11 mouse cellular contexts compared by ENCODE assay signal in the genomic region with DNA sequence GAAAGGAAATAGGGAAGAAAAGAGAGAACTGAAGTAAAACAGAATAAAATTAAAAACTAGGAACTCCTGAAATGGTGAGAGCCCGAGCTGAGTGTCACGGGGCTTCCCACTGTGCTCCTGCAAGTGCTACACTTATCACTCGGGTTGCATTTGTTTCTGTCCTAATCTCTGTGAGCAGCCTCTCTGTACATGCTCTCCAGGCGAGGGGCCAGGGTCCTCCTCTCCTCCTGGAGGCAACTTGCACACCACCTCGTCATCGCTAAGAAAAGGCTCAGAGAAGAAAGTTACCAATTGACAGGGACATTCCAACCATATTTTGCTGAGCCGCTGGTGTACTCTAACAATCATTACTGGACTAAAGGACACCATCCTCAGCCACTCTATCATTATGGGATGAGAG. TPM values are rescaled to one million over a fixed set of nuclear protein-coding genes. Genes with fewer than 3 reads are reported as not detected.
DNase-seq lines count a peak whose midpoint lies in the region; ATAC-seq and TF ChIP-seq lines count a peak whose summit lies in the region.
"Had no signal": no experiment of that assay in that cellular context is flagged by ENCODE, and none has a peak within 500 bp of the region (broad histone marks: within the 10 kb centered on the region; RNA-seq: fewer than 3 reads in every experiment).

No protein-coding gene starts in this region.

- WGBS in kidney, adult 2 months, result 34% methylated on average over 7 of the region's 7 CpGs
- WGBS in kidney, embryonic 14.5 days, result 76% methylated on average over 7 of the region's 7 CpGs
- WGBS in kidney, embryonic 15.5 days, result 66% methylated on average over 7 of the region's 7 CpGs
- WGBS in liver, embryonic 13.5 days (ENCODE audit: insufficient replicate concordance), result 29% methylated on average over 7 of the region's 7 CpGs

- no peak overlapping the region for H3K9ac ChIP-seq in kidney, embryonic 14.5 days (ENCODE audit: low read depth, low read length)
- H3K9ac ChIP-seq in kidney, embryonic 15.5 days, result no peak overlapping the region
- no peak overlapping the region for H3K9ac ChIP-seq in liver, embryonic 13.5 days

- no peaks in the 10 kb centered on the region; the same call in 1 of the 2 replicates for H3K36me3 ChIP-seq in kidney, adult 2 months (ENCODE audit: control insufficient read depth, insufficient read depth, low read length)
- no peaks in the 10 kb centered on the region for H3K36me3 ChIP-seq in kidney, embryonic 14.5 days (ENCODE audit: control insufficient read depth, insufficient read depth, low read length)
- no peaks in the 10 kb centered on the region for H3K36me3 ChIP-seq in kidney, embryonic 15.5 days
- no peaks in the 10 kb centered on the region for H3K36me3 ChIP-seq in liver, embryonic 13.5 days

- peak; percentile 78 for DNase-seq in kidney, adult 2 months
- peak; percentile 45 for DNase-seq in liver, embryonic 13.5 days
- DNase-seq in cerebellum, adult 8-10 months, result no peak
- no peak for DNase-seq in right cerebral cortex, postnatal 36 days (ENCODE audit: low spot score in 2 of 2)
- DNase-seq in cerebellum, adult 11 months, result no peak
- DNase-seq: lung, postnatal 36 days; midbrain, embryonic 14.5 days had no signal

- peak overlapping the region; percentile 94 for H3K27ac ChIP-seq in kidney, adult 2 months (ENCODE audit: insufficient read depth, low read depth, low read length)
- no peak overlapping the region for H3K27ac ChIP-seq in kidney, embryonic 14.5 days (ENCODE audit: low read depth, low read length)
- H3K27ac ChIP-seq in kidney, embryonic 15.5 days, result no peak overlapping the region
- peak overlapping the region; percentile 68 for H3K27ac ChIP-seq in liver, embryonic 13.5 days
- H3K27ac ChIP-seq: left cerebral cortex, adult 2 months had no signal

- peaks cover 15% of the 10 kb centered on the region for H3K4me1 ChIP-seq in kidney, adult 2 months (ENCODE audit: control insufficient read depth, insufficient read depth, low read length)
- no peaks in the 10 kb centered on the region for H3K4me1 ChIP-seq in kidney, embryonic 14.5 days (ENCODE audit: control insufficient read depth, insufficient read depth, low read length)
- no peaks in the 10 kb centered on the region for H3K4me1 ChIP-seq in kidney, embryonic 15.5 days
- H3K4me1 ChIP-seq in liver, embryonic 13.5 days (replicated peaks), result peaks cover 41% of the 10 kb centered on the region

- no peak overlapping the region for H3K4me3 ChIP-seq in kidney, adult 2 months (ENCODE audit: insufficient read depth, low read depth, low read length)
- H3K4me3 ChIP-seq in kidney, embryonic 14.5 days (ENCODE audit: low read length), result no peak overlapping the region
- no peak overlapping the region for H3K4me3 ChIP-seq in kidney, embryonic 15.5 days (replicated peaks)
- H3K4me3 ChIP-seq in liver, embryonic 13.5 days (replicated peaks), result 0 out of 2 replicates have a peak overlapping the region, but pooled peaks have one; percentile 8
- H3K4me3 ChIP-seq: left cerebral cortex, adult 2 months had no signal

- H3K9me3 ChIP-seq in kidney, embryonic 14.5 days (ENCODE audit: control insufficient read depth, low read length), result no peaks in the 10 kb centered on the region
- H3K9me3 ChIP-seq in kidney, embryonic 15.5 days (replicated peaks), result no peaks in the 10 kb centered on the region
- no peaks in the 10 kb centered on the region for H3K9me3 ChIP-seq in liver, embryonic 13.5 days (replicated peaks)

- no peak overlapping the region for H3K4me2 ChIP-seq in kidney, embryonic 14.5 days (replicated peaks; ENCODE audit: low read depth, low read length)
- H3K4me2 ChIP-seq in kidney, embryonic 15.5 days, result no peak overlapping the region
- peak overlapping the region; percentile 59 for H3K4me2 ChIP-seq in liver, embryonic 13.5 days

- no peak for TF ChIP-seq POLR2A in kidney, adult 2 months (IDR thresholded peaks at IDR 0.05; ENCODE audit: low read depth, low read length)

- no peak for TF ChIP-seq CTCF in kidney, adult 2 months (conservative IDR thresholded peaks at IDR 0.05; ENCODE audit: insufficient read depth, insufficient read length, low read depth, low read length)

- no peaks in the 10 kb centered on the region for H3K27me3 ChIP-seq in kidney, adult 2 months (replicated peaks; ENCODE audit: control insufficient read depth, insufficient read depth, low read length)
- no peaks in the 10 kb centered on the region; the same call in 1 of the 2 replicates for H3K27me3 ChIP-seq in kidney, embryonic 14.5 days (ENCODE audit: control insufficient read depth, insufficient read depth, low read length)
- peaks cover 4% of the 10 kb centered on the region; the same call in 1 of the 2 replicates for H3K27me3 ChIP-seq in kidney, embryonic 15.5 days
- H3K27me3 ChIP-seq in liver, embryonic 13.5 days, result no peaks in the 10 kb centered on the region

- no peak for ATAC-seq in kidney, embryonic 14.5 days (ENCODE audit: low FRiP score, low TSS enrichment)
- peak; percentile 62 for ATAC-seq in kidney, embryonic 15.5 days (replicated peaks; ENCODE audit: low FRiP score)
- peak; percentile 98 for ATAC-seq in liver, embryonic 13.5 days (ENCODE audit: low read depth)
- ATAC-seq: intestine, embryonic 16.5 days had no signal

RNA-seq across cellular contexts. Expression of gene Gpc4, which starts 14.0 kb away (rescaled TPM):
- polyA plus RNA-seq in kidney, adult 2 months (2012; rRNA removed), result 97.7 and 98.0 TPM in 2 replicates
- 16.9 and 38.0 TPM in 2 replicates for polyA plus RNA-seq in kidney, embryonic 14.5 days (2014; fragmentation: Nextera tagmentation; extraction: Ambion mirVana)
- polyA plus RNA-seq in kidney, embryonic 15.5 days (2015; fragmentation: Nextera tagmentation; extraction: Ambion mirVana), result 71.2 and 77.5 TPM in 2 replicates
- polyA plus RNA-seq in liver, embryonic 13.5 days (2015; fragmentation: Nextera tagmentation; extraction: Ambion mirVana), result 5.1 and 5.9 TPM in 2 replicates

Comparison
In these comparisons a context has a peak if more than half of its experiments do, and no peak if none do; other contexts are left out.
1. H3K27ac ChIP-seq: peak in kidney, adult 2 months (single experiment) and liver, embryonic 13.5 days (single experiment); none in kidney, embryonic 14.5 days (single experiment) and kidney, embryonic 15.5 days (single experiment).
2. DNase-seq: peak in kidney, adult 2 months (single experiment) and liver, embryonic 13.5 days (single experiment); none in cerebellum, adult 8-10 months (single experiment), right cerebral cortex, postnatal 36 days (0 of 2) and cerebellum, adult 11 months (single experiment).